Mouse (Mus musculus): ENCODE measurements around the gene Uba6. TPM values are rescaled to one million over a fixed set of nuclear protein-coding genes. Genes with fewer than 3 reads are reported as not detected.
A peak's percentile ranks its signal among the peaks of the same experiment; 100 is the strongest.

Gene Uba6
- polyA plus RNA-seq, 1 experiment from 2014 or later, result 13.2 TPM

GRCm38 (mm10) chr5:86065101-86065875 lies 107.3 kb downstream of the Uba6 start, which contains the start of gene Cenpc1:
Gene Cenpc1, minus strand, starts transcription at chr5:86065583.
- peaks cover 12% of the 10 kb centered on the region; the same call in 1 of the 2 replicates for H3K4me1 ChIP-seq (ENCODE audit: insufficient read depth, low read length)
- no peaks in the 10 kb centered on the region for H3K36me3 ChIP-seq (ENCODE audit: insufficient read depth, low read length)
- H3K9me3 ChIP-seq (ENCODE audit: low read length), result no peaks in the 10 kb centered on the region
- WGBS, result under 1% methylated on average over 60 of the region's 60 CpGs
- ATAC-seq (ENCODE audit: low FRiP score, low TSS enrichment), result peak; percentile 95
- peak within 1 kb of the TSS; percentile 97 for H3K27ac ChIP-seq (ENCODE audit: low read length)
- H3K4me2 ChIP-seq (replicated peaks; ENCODE audit: low read depth, low read length), result peak within 1 kb of the TSS; percentile 83
- peak within 1 kb of the TSS; percentile 86 for H3K4me3 ChIP-seq (ENCODE audit: low read length)
- H3K9ac ChIP-seq (replicated peaks; ENCODE audit: low read length), result peak within 1 kb of the TSS; percentile 84
- H3K27me3 ChIP-seq (ENCODE audit: insufficient read depth, low read length), result no peaks in the 10 kb centered on the region

DNA sequence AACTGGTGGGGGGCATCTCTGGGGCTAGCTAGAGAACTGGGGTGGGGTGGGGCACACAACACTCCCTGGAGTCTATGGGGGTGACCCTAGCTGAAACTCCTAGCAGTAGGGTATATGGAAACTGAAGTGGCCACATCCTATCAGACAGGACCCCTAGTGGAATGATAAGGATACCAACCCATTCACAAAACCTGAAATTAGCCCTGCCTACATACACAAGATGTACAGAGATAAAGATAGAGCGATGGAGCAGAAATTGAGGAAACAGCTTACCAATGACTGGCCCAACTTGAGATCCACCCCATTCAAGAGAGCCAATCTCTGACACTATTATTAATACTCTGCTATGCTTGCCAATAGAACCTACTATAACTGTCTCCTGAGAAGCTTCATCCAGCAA lies 109.1 kb downstream of the Uba6 start:
- Histone ChIP-seq H3K27ac (ENCODE audit: low read length) (no peak overlapping the region), H3K9ac (replicated peaks; ENCODE audit: low read length) (no peak overlapping the region), H3K27me3 (ENCODE audit: insufficient read depth, low read length) (no peaks in the 10 kb centered on the region), H3K4me3 (ENCODE audit: low read length) (no peak overlapping the region), H3K9me3 (ENCODE audit: low read length) (no peaks in the 10 kb centered on the region), H3K4me2 (replicated peaks; ENCODE audit: low read depth, low read length) (peak overlapping the region; percentile 58), H3K4me1 (ENCODE audit: insufficient read depth, low read length) (peaks cover 12% of the 10 kb centered on the region; the same call in 1 of the 2 replicates), H3K36me3 (ENCODE audit: insufficient read depth, low read length) (no peaks in the 10 kb centered on the region)
- 89% methylated on average over 1 of the region's 1 CpGs for WGBS
- ATAC-seq (ENCODE audit: low FRiP score, low TSS enrichment), result no peak

Other genes starting within 250 kb of the Uba6 start
- gene Cenpc1, start 107.2 kb downstream of the Uba6 start, polyA plus RNA-seq (2015; fragmentation: Nextera tagmentation; extraction: Ambion mirVana), result 29.5 and 33.6 TPM in 2 replicates
- gene Stap1, start 101.1 kb downstream of the Uba6 start, polyA plus RNA-seq (2015; fragmentation: Nextera tagmentation; extraction: Ambion mirVana), result 0.27 and 0.91 TPM in 2 replicates
- gene Gnrhr, start 25.1 kb upstream of the Uba6 start, polyA plus RNA-seq (2015; fragmentation: Nextera tagmentation; extraction: Ambion mirVana), result not detected in 2 replicates
- gene Tmprss11c, start 116.5 kb upstream of the Uba6 start, polyA plus RNA-seq (2015; fragmentation: Nextera tagmentation; extraction: Ambion mirVana), result not detected in 2 replicates
- gene Tmprss11d, start 200.6 kb upstream of the Uba6 start, polyA plus RNA-seq (2015; fragmentation: Nextera tagmentation; extraction: Ambion mirVana), result not detected in 2 replicates

Measured in kidney, embryonic 16.5 days (tissue).